Mouse (Mus musculus): ENCODE results near the gene Cks1b.

The Cks1b gene

DNA sequence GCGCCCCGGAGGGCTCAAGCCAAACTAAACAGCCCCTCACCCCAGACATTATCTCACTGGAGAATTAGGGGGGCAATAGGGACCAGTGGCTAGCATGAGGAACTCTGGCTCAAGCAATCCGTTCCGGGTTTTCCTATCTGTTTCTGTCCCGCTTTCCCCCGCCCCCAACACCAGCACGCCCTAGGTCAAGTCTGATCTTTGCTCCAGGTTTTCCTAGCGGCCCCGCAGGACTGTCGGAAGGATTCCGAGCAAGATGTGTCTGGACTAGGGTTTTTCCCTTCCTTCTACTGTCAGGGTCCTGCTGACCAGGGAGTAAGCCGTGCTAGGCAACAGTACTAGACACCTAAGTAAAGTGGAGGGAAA lies 23.3 kb downstream of the Cks1b start:
- DNase-seq, result peak; percentile 96

GRCm38 (mm10) chr3:89394006-89394893 lies 23.9 kb downstream of the Cks1b start, which contains the start of gene Zbtb7b:
Gene Zbtb7b (minus strand): TSS chr3:89394776.
- peak; percentile 86 for DNase-seq

DNA sequence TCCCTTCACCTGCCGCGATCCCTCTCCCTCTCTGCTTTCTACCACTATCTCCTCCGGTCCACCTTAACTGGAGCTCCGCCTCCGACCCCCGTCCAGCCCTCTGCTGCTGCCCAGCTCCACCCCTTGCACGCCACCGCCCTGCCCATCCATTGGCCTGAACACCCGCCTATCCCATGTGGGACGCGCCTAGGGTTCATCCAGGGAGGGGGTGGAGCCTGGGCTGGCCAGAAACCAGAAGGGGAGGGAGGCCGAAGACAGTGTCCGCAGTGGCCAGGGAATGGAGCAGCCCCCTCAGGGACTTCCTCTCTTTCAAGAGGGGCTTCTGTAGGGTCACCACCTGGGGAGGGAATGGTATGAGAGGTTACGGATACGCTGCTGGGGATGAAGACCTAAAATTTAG lies 24.6 kb downstream of the Cks1b start:
- DNase-seq, result peak; percentile 99

DNA sequence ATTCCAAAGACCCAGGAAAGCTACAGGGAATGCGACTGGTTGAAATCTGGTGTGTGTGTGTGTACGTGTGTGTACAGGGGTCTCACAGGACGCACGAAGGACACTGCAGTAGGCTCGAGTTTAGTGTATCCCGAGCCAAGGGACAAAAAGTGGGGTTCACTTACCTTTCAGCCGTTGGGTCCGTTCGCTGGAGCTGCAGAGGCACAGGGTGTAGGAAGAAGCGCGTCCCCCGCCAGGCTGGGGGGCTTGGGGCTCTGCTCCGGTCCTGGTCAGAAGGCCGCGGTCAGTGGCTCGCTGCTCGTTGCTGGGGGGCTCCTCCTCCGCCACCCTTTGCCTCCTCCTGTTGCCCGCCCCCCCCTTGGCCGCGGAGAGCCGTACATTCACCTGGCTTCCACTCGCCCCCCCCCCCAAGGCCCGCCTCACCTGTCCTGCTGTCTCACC lies 25.3 kb downstream of the Cks1b start:
- DNase-seq, result peak; percentile 37

- DNase-seq, result peak; percentile 88
Observed at GRCm38 (mm10) chr3:89391663-89392511, 26.3 kb downstream of the Cks1b start.

DNA sequence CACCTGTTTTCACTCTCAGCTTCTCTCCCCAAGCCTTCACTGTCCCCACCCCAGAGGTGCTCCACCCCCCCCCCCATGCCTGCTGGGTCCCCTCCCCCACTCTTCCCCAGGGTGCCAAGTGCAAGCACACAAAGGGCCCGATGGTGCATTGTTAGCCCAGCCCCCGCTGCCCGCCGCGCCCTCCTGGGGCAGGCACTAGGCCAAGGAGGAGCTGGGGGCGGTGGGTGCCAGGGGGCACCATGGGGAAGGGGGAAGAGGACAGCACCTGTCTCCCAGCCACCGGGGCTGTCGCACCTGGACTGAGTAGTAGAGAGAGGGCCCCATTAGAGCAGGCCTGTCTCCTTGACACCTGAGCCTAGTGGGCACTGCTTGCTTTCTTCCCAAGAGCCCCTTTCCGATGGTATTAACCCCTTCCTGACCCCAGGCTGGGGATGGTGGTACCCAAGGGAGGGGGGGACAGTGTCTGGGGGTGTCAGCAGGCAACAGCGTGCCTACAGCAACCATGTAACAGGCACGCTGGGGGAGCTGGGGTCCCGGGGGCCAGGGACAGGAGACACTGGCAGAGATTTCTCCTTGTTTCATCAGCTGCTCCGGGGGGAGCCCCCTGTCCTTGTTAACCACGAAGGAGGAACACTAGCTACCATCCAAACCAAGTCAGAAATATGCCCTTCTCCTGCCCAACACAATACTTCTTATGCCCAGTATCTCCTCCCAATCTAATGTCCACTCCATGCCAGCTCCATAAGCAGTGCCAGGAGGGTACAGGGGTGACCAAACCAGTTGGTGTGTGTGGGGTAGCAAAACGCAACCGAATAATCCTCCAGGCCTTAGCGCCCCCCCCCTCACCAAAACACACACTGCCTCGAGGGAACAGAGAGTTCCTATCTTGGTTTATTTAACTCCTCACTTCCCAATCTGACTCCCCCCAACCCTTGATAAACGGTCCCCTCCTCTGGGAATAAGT lies 27.2 kb downstream of the Cks1b start:
- peak; percentile 59 for DNase-seq

- DNase-seq, result peak; percentile 69
Observed at GRCm38 (mm10) chr3:89390111-89390515, 28.1 kb downstream of the Cks1b start.

DNA sequence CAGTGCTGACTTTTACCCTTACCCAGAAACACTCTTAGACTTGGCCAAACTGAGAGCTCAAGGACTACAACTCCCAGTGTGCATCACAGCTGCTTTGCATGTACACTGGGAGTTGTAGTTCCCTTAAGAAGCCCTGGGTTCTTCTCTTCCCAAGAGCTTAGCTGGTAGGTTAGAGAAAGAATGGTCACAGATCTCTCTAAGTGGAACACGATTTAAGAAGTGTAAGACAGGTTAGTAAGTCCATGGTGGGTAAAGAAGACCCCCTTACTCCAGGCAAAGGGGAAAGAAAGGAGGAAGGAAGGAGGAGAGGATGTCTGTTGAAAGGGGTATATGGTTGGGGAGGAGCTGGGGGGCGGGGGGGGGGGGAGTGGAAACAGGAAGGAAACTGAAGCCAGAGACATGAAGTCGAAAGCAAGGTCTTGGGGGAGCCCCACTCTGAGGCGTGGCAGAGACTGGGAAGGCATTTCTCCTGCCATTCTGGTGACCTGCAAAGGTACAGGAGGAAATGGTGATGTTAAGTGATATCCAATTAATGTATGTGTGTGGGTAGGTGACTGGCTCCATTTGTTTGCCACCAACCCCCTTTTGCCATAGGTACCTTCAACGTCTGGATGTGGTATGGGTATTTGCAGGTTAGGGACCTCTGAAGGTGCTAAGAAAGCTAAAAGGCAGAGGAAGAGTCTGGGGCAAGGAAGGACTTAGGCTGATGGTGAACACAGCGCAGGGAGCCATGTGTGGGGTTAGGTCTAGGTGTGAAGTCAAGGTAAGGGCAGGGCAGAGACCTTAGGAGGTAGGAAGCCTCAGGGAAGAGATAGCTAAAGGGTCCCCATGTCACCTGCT lies 29.1 kb downstream of the Cks1b start:
- peak; percentile 59 for DNase-seq

GRCm38 (mm10) chr3:89388134-89388881 lies 29.9 kb downstream of the Cks1b start:
- DNase-seq, result no peak

GRCm38 (mm10) chr3:89387632-89388031 lies 30.6 kb downstream of the Cks1b start:
- no peak for DNase-seq

DNA sequence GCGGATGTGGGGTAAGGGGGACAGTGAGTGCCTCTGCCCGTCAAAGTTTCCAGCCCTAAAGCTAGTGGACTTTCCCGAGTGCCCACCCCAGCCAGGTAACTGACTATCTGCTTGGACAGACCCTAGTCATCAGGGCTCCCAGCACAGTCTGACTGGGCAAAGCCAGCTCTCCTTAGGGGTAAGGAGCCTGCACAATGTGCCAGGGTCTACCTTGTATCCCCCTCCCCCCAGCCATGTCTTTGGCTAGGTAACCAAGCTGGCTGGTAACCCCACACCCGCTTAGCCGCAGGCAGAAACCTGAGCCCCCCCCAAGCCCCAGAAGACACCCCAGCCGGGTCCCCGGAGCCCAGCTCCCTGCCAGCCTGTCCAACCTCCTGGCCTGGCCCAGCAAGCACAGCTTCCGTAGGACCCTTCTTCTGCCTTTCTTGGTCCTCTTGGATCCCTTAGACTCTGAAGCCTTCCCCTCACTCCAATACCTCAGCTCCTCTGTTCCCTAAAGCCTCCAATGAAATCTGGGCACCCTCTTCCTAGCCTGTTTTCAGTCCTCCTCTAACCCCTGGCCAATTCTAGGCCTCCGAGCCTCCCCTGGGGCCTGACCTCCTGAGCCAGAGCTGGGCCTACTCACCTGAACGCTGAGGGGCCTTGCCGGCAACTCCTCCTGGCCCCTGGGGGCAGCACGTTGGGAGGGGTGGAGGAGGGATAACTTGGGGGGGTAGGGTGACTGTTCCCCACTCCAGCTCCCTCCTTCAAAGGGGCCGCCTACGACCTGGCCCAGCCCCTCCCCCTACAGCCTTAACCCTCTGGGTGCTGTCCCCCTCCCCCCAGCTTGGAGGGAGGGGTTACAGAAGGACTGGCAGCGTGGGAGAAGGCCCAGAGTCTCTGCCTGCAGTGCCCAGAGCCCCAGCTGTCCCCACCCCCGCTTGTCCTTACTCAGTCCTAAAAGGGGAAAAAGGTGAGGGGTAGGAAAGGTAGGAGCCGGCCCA lies 31.5 kb downstream of the Cks1b start:
- no peak for DNase-seq

- no peak for DNase-seq
Observed at GRCm38 (mm10) chr3:89385451-89385850, 32.7 kb downstream of the Cks1b start.

- peak; percentile 73 for DNase-seq
Observed at GRCm38 (mm10) chr3:89384331-89385076, 33.7 kb downstream of the Cks1b start.

DNA sequence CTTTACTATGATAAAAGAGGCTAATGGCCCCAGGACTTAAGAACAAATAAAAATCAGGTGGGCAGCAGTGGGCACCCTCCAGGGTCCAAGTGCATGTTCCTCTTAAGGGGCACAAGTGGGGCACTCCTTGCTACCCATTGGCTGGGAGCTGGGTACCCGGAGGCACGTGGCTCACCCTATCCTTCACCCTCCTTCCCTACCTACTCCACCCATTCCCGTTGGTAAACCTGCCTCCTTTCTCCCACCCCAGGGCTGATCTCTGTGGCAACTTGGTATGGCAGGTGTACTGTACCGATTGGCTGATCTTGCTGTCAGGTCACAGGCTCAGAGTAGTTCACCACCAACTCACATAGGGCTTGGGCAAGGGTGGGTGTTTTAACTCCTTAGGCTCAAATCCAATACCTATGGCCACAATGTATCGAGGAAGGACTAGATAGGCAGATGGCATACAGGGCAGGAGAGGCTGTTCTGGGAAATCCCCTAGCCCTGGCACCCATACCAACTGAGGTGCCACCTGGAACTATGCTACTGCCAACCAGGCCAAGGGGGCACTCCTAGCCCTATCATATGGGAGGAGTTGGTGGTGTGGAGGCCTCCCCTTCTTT lies 34.4 kb downstream of the Cks1b start:
- no peak for DNase-seq

DNA sequence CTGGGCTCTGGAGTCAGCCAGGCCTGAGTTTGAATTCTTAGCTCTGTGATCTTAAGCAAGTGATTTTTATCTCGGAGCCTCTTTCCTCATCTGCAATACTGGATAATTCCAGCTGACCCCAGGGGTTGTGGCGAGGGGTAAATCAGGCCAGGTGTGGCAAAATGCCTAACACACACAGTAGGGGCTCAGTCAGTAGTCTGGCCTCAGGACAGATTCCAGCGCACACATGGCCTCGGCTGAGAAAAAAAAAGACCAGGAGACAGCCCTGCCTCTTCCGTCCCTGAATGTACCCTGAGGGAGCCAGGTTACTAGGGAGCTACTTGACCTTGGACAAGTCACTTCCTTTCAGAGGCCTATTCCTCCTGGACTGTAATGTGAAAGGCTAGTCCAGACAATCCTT lies 35.2 kb downstream of the Cks1b start:
- no peak for DNase-seq

GRCm38 (mm10) chr3:89382033-89382882 lies 35.9 kb downstream of the Cks1b start:
- DNase-seq, result no peak

DNA sequence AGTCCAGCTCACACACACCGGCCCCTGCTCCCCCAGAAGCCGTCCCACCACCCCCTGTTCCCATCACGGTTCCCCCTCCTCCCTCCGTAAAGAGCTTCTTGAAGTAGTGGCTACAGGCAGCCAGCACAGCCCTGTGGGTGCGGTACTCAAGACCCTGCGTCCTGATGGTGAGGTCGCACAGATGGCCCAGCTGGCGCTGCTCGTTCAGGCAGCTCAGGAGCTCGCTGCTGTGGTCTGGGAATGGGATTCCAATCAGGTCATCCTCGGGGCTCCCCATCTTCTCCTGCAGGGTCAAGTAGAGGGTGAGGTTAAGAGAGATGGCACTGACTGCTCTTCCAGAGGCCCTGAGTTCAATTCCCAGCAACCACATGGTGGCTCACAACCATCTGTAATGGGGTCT lies 37.0 kb downstream of the Cks1b start:
- no peak for DNase-seq

Data from retina, postnatal 1 day (tissue).